Mouse (Mus musculus) intestine, postnatal 0 days (tissue): ENCODE data around the gene Mtss1l. TPM values are rescaled to one million over a fixed set of nuclear protein-coding genes. Genes with fewer than 3 reads are reported as not detected.

Source experiments
- ATAC-seq: fragments of 200-750 bp; cut with Nextera tagmentation; 2 replicates; pipeline ENCODE4 v1.8.0; 2017; ENCODE audit warnings: mild to moderate bottlenecking, moderate TSS enrichment, moderate library complexity
- H3K27ac ChIP-seq: fragments of 300-500 bp; sonication (generic); 2 replicates; pipeline ENCODE4 v1.5.1; 2014; ENCODE audit warnings: mild to moderate bottlenecking, low read depth, low read length, moderate library complexity
- H3K27me3 ChIP-seq: fragments of 300-500 bp; sonication (generic); replicated peaks from 2 replicates; pipeline ENCODE4 v1.6.1; 2014; ENCODE audit warnings: low read length, mixed read lengths; ENCODE audit not compliant: control insufficient read depth, insufficient read depth
- H3K36me3 ChIP-seq: fragments of 300-500 bp; sonication (generic); 2 replicates; pipeline ENCODE4 v1.6.1; 2014; ENCODE audit warnings: mild to moderate bottlenecking, moderate library complexity; ENCODE audit not compliant: control insufficient read depth, insufficient read depth
- H3K4me1 ChIP-seq: fragments of 300-500 bp; sonication (generic); replicated peaks from 2 replicates; pipeline ENCODE4 v1.6.1; 2014; ENCODE audit warnings: antibody characterized with exemption, low read length, mixed read lengths; ENCODE audit not compliant: control insufficient read depth, insufficient read depth
- H3K4me2 ChIP-seq: fragments of 300-500 bp; sonication (generic); replicated peaks from 2 replicates; pipeline ENCODE4 v1.6.1; 2014; ENCODE audit warnings: low read depth, mild to moderate bottlenecking, moderate library complexity
- H3K4me3 ChIP-seq: fragments of 300-500 bp; sonication (generic); 2 replicates; pipeline ENCODE4 v1.5.1; 2014; ENCODE audit warnings: low read depth, low read length
- H3K9ac ChIP-seq: fragments of 300-500 bp; sonication (generic); 2 replicates; pipeline ENCODE4 v1.6.1; 2014; ENCODE audit warnings: mild to moderate bottlenecking, low read depth, low read length
- H3K9me3 ChIP-seq: fragments of 300-500 bp; sonication (generic); 2 replicates; pipeline ENCODE4 v1.6.1; 2016; ENCODE audit warnings: mixed run types; ENCODE audit not compliant: control insufficient read depth
- CTCF ChIP-seq: sonication (generic); IDR thresholded peaks from 2 replicates; pipeline ENCODE4 v1.5.1; 2016; ENCODE audit warnings: low read depth, mild to moderate bottlenecking, control low read depth, antibody characterized with exemption, moderate library complexity
- WGBS: fragments of 180-500 bp; shearing (Covaris S2); extraction: QIAGEN DNeasy Blood & Tissue Kit; methylation state at CpG from one replicate; pipeline ENCODE4 v1.1.7; 2014; 5-methylcytosine and 5-hydroxymethylcytosine counted together
- polyA plus RNA-seq: library from polyadenylated mRNA; unstranded; fragments of >200 nt; fragmentation: Nextera tagmentation; extraction: Ambion mirVana; gene quantifications from 2 replicates; pipeline ENCODE4 v1.2.1, GENCODE M21; 2015

Gene Mtss1l
- polyA plus RNA-seq, 1 experiment from 2014 or later, result 4.4 TPM

- no peaks in the 10 kb centered on the region for H3K27me3 ChIP-seq
- 66% methylated on average over 15 of the region's 15 CpGs for WGBS
- H3K36me3 ChIP-seq, result no peaks in the 10 kb centered on the region
- no peak overlapping the region for H3K4me2 ChIP-seq
- no peak for ATAC-seq
- H3K27ac ChIP-seq, result no peak overlapping the region
- no peak overlapping the region for H3K9ac ChIP-seq
- no peak overlapping the region for H3K4me3 ChIP-seq
- no peaks in the 10 kb centered on the region for H3K9me3 ChIP-seq
- TF ChIP-seq CTCF, result no peak
- H3K4me1 ChIP-seq, result no peaks in the 10 kb centered on the region
Observed at GRCm38 (mm10) chr8:110755511-110756170, 34.4 kb downstream of the Mtss1l start.

GRCm38 (mm10) chr8:110756196-110756595 lies 34.9 kb downstream of the Mtss1l start:
- H3K4me2 ChIP-seq, result no peak overlapping the region
- no peaks in the 10 kb centered on the region for H3K27me3 ChIP-seq
- H3K9ac ChIP-seq, result no peak overlapping the region
- no peaks in the 10 kb centered on the region for H3K36me3 ChIP-seq
- ATAC-seq, result no peak
- no peaks in the 10 kb centered on the region for H3K4me1 ChIP-seq
- WGBS, result 79% methylated on average over 5 of the region's 5 CpGs
- H3K9me3 ChIP-seq, result no peaks in the 10 kb centered on the region
- no peak for TF ChIP-seq CTCF
- H3K4me3 ChIP-seq, result no peak overlapping the region
- no peak overlapping the region for H3K27ac ChIP-seq

GRCm38 (mm10) chr8:110760280-110760940 lies 39.1 kb downstream of the Mtss1l start:
- Histone ChIP-seq H3K4me3 (no peak overlapping the region), H3K4me1 (no peaks in the 10 kb centered on the region), H3K36me3 (no peaks in the 10 kb centered on the region), H3K9ac (no peak overlapping the region), H3K27ac (no peak overlapping the region), H3K27me3 (no peaks in the 10 kb centered on the region), H3K9me3 (no peaks in the 10 kb centered on the region), H3K4me2 (no peak overlapping the region)
- no peak for ATAC-seq
- no peak for TF ChIP-seq CTCF
- 57% methylated on average over 7 of the region's 7 CpGs for WGBS

GRCm38 (mm10) chr8:110761185-110761584 lies 39.9 kb downstream of the Mtss1l start:
- Histone ChIP-seq H3K27ac (no peak overlapping the region), H3K9me3 (no peaks in the 10 kb centered on the region), H3K4me3 (no peak overlapping the region), H3K9ac (no peak overlapping the region), H3K36me3 (no peaks in the 10 kb centered on the region), H3K27me3 (no peaks in the 10 kb centered on the region), H3K4me1 (no peaks in the 10 kb centered on the region), H3K4me2 (no peak overlapping the region)
- WGBS, result 44% methylated on average over 5 of the region's 5 CpGs
- TF ChIP-seq CTCF, result no peak
- ATAC-seq, result no peak

- ATAC-seq, result no peak
- no peaks in the 10 kb centered on the region for H3K36me3 ChIP-seq
- peak; percentile 68 for TF ChIP-seq CTCF
- no peak overlapping the region for H3K4me3 ChIP-seq
- no peak overlapping the region for H3K4me2 ChIP-seq
- no peak overlapping the region for H3K9ac ChIP-seq
- H3K27me3 ChIP-seq, result no peaks in the 10 kb centered on the region
- no peak overlapping the region for H3K27ac ChIP-seq
- H3K4me1 ChIP-seq, result no peaks in the 10 kb centered on the region
- no peaks in the 10 kb centered on the region for H3K9me3 ChIP-seq
- 61% methylated on average over 6 of the region's 6 CpGs for WGBS
Observed at GRCm38 (mm10) chr8:110761988-110762387, 40.7 kb downstream of the Mtss1l start.

- ATAC-seq, result no peak
- Histone ChIP-seq H3K4me1 (no peaks in the 10 kb centered on the region), H3K27ac (no peak overlapping the region), H3K36me3 (no peaks in the 10 kb centered on the region), H3K9me3 (no peaks in the 10 kb centered on the region), H3K27me3 (no peaks in the 10 kb centered on the region), H3K4me3 (no peak overlapping the region), H3K4me2 (no peak overlapping the region), H3K9ac (no peak overlapping the region)
- TF ChIP-seq CTCF, result no peak
- 89% methylated on average over 3 of the region's 3 CpGs for WGBS
Observed at GRCm38 (mm10) chr8:110764671-110765070, 43.4 kb downstream of the Mtss1l start.
